Mouse (Mus musculus): Measurements from ENCODE around the gene Inpp4b.

DNA sequence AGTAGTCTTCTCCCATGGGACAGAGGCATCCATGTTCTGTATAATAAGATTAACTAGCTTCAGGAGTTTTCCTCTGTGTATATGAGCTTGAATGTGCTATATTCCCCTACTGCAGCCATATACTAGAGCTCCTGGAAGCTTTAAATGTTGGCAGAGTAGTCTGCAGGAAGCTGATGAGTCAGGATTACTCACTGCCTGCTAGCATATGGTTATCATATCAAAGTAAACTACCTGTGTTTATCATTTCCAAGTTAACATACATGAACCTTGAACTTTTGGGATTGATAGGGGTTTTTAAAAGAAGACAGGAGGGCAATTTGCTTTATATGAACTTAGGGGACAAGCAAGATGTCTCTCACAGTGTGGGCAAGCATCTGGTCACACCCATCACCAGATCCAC, 498.2 kb downstream of the Inpp4b start:
- TF ChIP-seq CTCF (IDR thresholded peaks at IDR 0.05; ENCODE audit: borderline replicate concordance, control insufficient read depth, extremely low read depth, insufficient read depth, low read length, poor library complexity), result no peak
- no peak for TF ChIP-seq POLR2A (IDR thresholded peaks at IDR 0.05; ENCODE audit: control insufficient read depth, extremely low read depth, insufficient read depth, low read length, poor library complexity)
